Mouse (Mus musculus): ENCODE measurements around the gene Stx1a. TPM values are rescaled to one million over a fixed set of nuclear protein-coding genes. Genes with fewer than 3 reads are reported as not detected.

Stx1a gene
- polyA plus RNA-seq, 1 experiment from 2014 or later, result 1.3 TPM

Other genes starting within 250 kb of the Stx1a start
- gene Tmem270, start 116.7 kb upstream of the Stx1a start, polyA plus RNA-seq (2015; fragmentation: Nextera tagmentation; extraction: Ambion mirVana), result 0.13 TPM in 1 of 2 replicates, not detected in the other
- 278 and 316 TPM in 2 replicates for gene Cldn13, start 108.0 kb upstream of the Stx1a start, polyA plus RNA-seq (2015; fragmentation: Nextera tagmentation; extraction: Ambion mirVana)
- gene Mettl27, start 91.1 kb upstream of the Stx1a start, polyA plus RNA-seq (2015; fragmentation: Nextera tagmentation; extraction: Ambion mirVana), result 17.2 and 21.3 TPM in 2 replicates
- 0.18 and 0.38 TPM in 2 replicates for gene Cldn4, start 76.5 kb upstream of the Stx1a start, polyA plus RNA-seq (2015; fragmentation: Nextera tagmentation; extraction: Ambion mirVana)
- gene Cldn3, start 37.3 kb upstream of the Stx1a start, polyA plus RNA-seq (2015; fragmentation: Nextera tagmentation; extraction: Ambion mirVana), result 1.2 and 2.1 TPM in 2 replicates
- gene Abhd11, start 14.3 kb upstream of the Stx1a start, polyA plus RNA-seq (2015; fragmentation: Nextera tagmentation; extraction: Ambion mirVana), result 26.6 and 27.1 TPM in 2 replicates
- 14.3 and 14.9 TPM in 2 replicates for gene Dnajc30, start 40.7 kb downstream of the Stx1a start, polyA plus RNA-seq (2015; fragmentation: Nextera tagmentation; extraction: Ambion mirVana)
- 52.7 and 56.4 TPM in 2 replicates for gene Bud23, start 41.5 kb downstream of the Stx1a start, polyA plus RNA-seq (2015; fragmentation: Nextera tagmentation; extraction: Ambion mirVana)
- gene Vps37d, start 54.8 kb downstream of the Stx1a start, polyA plus RNA-seq (2015; fragmentation: Nextera tagmentation; extraction: Ambion mirVana), result 0.13 and 0.30 TPM in 2 replicates
- 9.6 and 11.9 TPM in 2 replicates for gene Mlxipl, start 66.4 kb downstream of the Stx1a start, polyA plus RNA-seq (2015; fragmentation: Nextera tagmentation; extraction: Ambion mirVana)
- gene Tbl2, start 126.2 kb downstream of the Stx1a start, polyA plus RNA-seq (2015; fragmentation: Nextera tagmentation; extraction: Ambion mirVana), result 11.7 and 12.2 TPM in 2 replicates
- 26.2 and 27.7 TPM in 2 replicates for gene Bcl7b, start 144.8 kb downstream of the Stx1a start, polyA plus RNA-seq (2015; fragmentation: Nextera tagmentation; extraction: Ambion mirVana)
- 18.2 and 20.1 TPM in 2 replicates for gene Baz1b, start 163.8 kb downstream of the Stx1a start, polyA plus RNA-seq (2015; fragmentation: Nextera tagmentation; extraction: Ambion mirVana)
- 0.38 and 0.55 TPM in 2 replicates for gene Fzd9, start 227.7 kb downstream of the Stx1a start, polyA plus RNA-seq (2015; fragmentation: Nextera tagmentation; extraction: Ambion mirVana)

All from liver, embryonic 15.5 days (tissue).